Mouse (Mus musculus): ENCODE data around the gene Jazf1.

DNA sequence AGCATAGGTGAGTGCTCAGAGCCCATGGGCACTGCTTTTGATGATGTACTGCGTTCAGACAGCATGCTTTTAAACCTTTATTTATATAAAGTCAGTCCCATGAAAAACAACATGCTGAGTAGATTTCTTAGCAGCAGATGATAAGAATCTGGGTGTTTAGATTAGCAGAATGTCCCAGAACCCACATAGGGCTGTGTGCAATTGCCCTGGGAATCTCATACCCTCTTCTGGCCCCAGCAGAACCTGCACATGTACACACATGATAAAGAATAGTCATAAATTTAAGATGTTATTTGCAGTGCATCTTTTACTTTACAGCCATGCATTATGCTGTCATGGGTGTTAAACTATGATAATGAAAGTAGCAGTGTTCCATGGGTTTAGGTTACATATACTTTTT, 297.6 kb downstream of the Jazf1 start:
- no peak for TF ChIP-seq CTCF (IDR thresholded peaks at IDR 0.05; ENCODE audit: borderline replicate concordance, insufficient read depth, low read length)
- TF ChIP-seq POLR2A (IDR thresholded peaks at IDR 0.05; ENCODE audit: low read depth, low read length) = no peak

Data from embryonic fibroblast, embryonic 13.5 days (primary cell).